Mouse (Mus musculus) kidney, embryonic 16.5 days (tissue): Measurements from ENCODE around the gene Prss57. TPM values are rescaled to one million over a fixed set of nuclear protein-coding genes. Genes with fewer than 3 reads are reported as not detected.
A peak's percentile ranks its signal among the peaks of the same experiment; 100 is the strongest.
"Not testable (repeated sequence)": the region's sequence is repeated elsewhere in the genome, so short reads cannot be mapped to it uniquely, and the experiment has no call there.

ENCODE experiments used
- ATAC-seq: fragments of 200-750 bp; cut with Nextera tagmentation; 2 replicates; pipeline ENCODE4 v1.8.0; 2017; ENCODE audit warnings: moderate TSS enrichment; ENCODE audit not compliant: low FRiP score, low TSS enrichment
- H3K27ac ChIP-seq: fragments of 300-500 bp; sonication (generic); 2 replicates; pipeline ENCODE4 v1.5.1; 2014; ENCODE audit warnings: low read length
- H3K27me3 ChIP-seq: fragments of 300-500 bp; sonication (generic); 2 replicates; pipeline ENCODE4 v1.6.1; 2014; ENCODE audit warnings: low read length, control low read depth, mixed read lengths; ENCODE audit not compliant: insufficient read depth
- H3K36me3 ChIP-seq: fragments of 300-500 bp; sonication (generic); 2 replicates; pipeline ENCODE4 v1.6.1; 2014; ENCODE audit warnings: low read length, control low read depth, mixed read lengths; ENCODE audit not compliant: insufficient read depth
- H3K4me1 ChIP-seq: fragments of 300-500 bp; sonication (generic); 2 replicates; pipeline ENCODE4 v1.6.1; 2014; ENCODE audit warnings: low read length, control low read depth, mixed read lengths; ENCODE audit not compliant: insufficient read depth
- H3K4me2 ChIP-seq: fragments of 300-500 bp; sonication (generic); replicated peaks from 2 replicates; pipeline ENCODE4 v1.6.1; 2014; ENCODE audit warnings: low read depth, low read length
- H3K4me3 ChIP-seq: fragments of 300-500 bp; sonication (generic); 2 replicates; pipeline ENCODE4 v1.5.1; 2014; ENCODE audit warnings: mild to moderate bottlenecking, low read length
- H3K9ac ChIP-seq: fragments of 300-500 bp; sonication (generic); replicated peaks from 2 replicates; pipeline ENCODE4 v1.6.1; 2014; ENCODE audit warnings: low read length
- H3K9me3 ChIP-seq: fragments of 300-500 bp; sonication (generic); 2 replicates; pipeline ENCODE4 v1.6.1; 2016; ENCODE audit warnings: low read length, control low read depth
- WGBS: fragments of 180-500 bp; shearing (Covaris S2); extraction: QIAGEN DNeasy Blood & Tissue Kit; methylation state at CpG from one replicate; pipeline ENCODE4 v1.1.7; 2014; 5-methylcytosine and 5-hydroxymethylcytosine counted together
- polyA plus RNA-seq: library from polyadenylated mRNA; unstranded; fragments of >200 nt; fragmentation: Nextera tagmentation; extraction: Ambion mirVana; gene quantifications from 2 replicates; pipeline ENCODE4 v1.2.1, GENCODE M21; 2015

Gene Prss57
- polyA plus RNA-seq, 1 experiment from 2014 or later = not detected

- H3K9ac ChIP-seq = peak overlapping the region; percentile 92
- peak overlapping the region; percentile 87 for H3K4me3 ChIP-seq
- WGBS = 5% methylated on average over 15 of the region's 16 CpGs
- peaks cover 17% of the 10 kb centered on the region for H3K36me3 ChIP-seq
- H3K27ac ChIP-seq = peak overlapping the region; percentile 97
- H3K4me2 ChIP-seq = peak overlapping the region; percentile 95
- peaks cover 33% of the 10 kb centered on the region for H3K4me1 ChIP-seq
- H3K9me3 ChIP-seq = no peaks in the 10 kb centered on the region
- H3K27me3 ChIP-seq = no peaks in the 10 kb centered on the region
- ATAC-seq = peak; percentile 17
Observed at GRCm38 (mm10) chr10:79766001-79766507, 24.7 kb downstream of the Prss57 start.

GRCm38 (mm10) chr10:79765228-79765745 lies 25.5 kb downstream of the Prss57 start:
- no peaks in the 10 kb centered on the region for H3K9me3 ChIP-seq
- peak overlapping the region; percentile 87 for H3K4me3 ChIP-seq
- peak overlapping the region; percentile 92 for H3K9ac ChIP-seq
- no peak for ATAC-seq
- H3K4me2 ChIP-seq = peak overlapping the region; percentile 95
- 63% methylated on average over 2 of the region's 2 CpGs for WGBS
- no peaks in the 10 kb centered on the region for H3K27me3 ChIP-seq
- no peak overlapping the region for H3K27ac ChIP-seq
- peaks cover 33% of the 10 kb centered on the region for H3K4me1 ChIP-seq
- peaks cover 23% of the 10 kb centered on the region for H3K36me3 ChIP-seq

DNA sequence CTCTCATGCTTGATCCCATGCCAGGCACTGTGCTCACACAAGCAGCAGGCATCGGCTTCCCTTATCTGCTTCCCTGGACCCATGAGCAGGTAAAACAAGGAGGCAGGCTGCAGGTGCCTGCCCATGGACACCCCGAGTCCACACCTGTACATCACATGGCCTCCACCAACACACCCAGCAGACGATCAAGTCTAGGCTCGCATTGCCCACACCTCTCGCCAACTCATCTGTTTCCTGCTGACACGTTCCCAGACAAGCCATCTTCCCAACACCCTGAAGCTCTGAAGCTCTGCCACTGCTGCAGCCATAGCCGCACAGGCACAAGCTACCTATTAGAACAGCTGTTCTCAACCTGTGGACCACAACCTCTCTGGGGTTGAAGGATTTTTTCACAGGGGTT lies 26.5 kb downstream of the Prss57 start:
- no peak overlapping the region for H3K27ac ChIP-seq
- H3K4me1 ChIP-seq = peaks cover 33% of the 10 kb centered on the region
- peaks cover 25% of the 10 kb centered on the region for H3K36me3 ChIP-seq
- H3K27me3 ChIP-seq = no peaks in the 10 kb centered on the region
- no peak for ATAC-seq
- no peaks in the 10 kb centered on the region for H3K9me3 ChIP-seq
- no peak overlapping the region for H3K4me3 ChIP-seq
- whole genome bisulfite sequencing = 82% methylated on average over 7 of the region's 7 CpGs
- H3K9ac ChIP-seq = no peak overlapping the region
- no peak overlapping the region for H3K4me2 ChIP-seq

DNA sequence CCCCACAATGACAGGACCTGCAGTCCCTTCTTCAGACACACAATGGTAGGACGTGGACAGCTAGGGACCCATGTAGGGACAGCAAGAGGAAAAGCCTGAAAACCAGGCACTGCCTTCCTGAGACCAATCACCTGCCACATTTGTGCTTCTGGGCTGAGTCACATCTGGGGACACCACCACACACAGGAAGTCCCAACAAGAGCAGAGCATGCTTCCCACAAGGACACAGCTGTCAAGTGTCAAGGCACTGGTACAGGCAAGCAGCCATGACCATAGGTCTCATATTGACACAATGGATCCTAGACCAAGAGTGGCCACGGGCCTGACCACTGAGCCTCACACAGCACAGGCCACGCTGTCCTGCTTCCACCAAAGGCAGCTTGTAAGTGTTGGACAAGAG lies 27.9 kb downstream of the Prss57 start:
- Histone ChIP-seq H3K4me2 (no peak overlapping the region), H3K27me3 (no peaks in the 10 kb centered on the region), H3K4me1 (peaks cover 23% of the 10 kb centered on the region), H3K4me3 (no peak overlapping the region), H3K27ac (no peak overlapping the region), H3K36me3 (peaks cover 39% of the 10 kb centered on the region), H3K9ac (no peak overlapping the region), H3K9me3 (no peaks in the 10 kb centered on the region)
- ATAC-seq = no peak
- whole genome bisulfite sequencing = 84% methylated on average over 3 of the region's 3 CpGs

DNA sequence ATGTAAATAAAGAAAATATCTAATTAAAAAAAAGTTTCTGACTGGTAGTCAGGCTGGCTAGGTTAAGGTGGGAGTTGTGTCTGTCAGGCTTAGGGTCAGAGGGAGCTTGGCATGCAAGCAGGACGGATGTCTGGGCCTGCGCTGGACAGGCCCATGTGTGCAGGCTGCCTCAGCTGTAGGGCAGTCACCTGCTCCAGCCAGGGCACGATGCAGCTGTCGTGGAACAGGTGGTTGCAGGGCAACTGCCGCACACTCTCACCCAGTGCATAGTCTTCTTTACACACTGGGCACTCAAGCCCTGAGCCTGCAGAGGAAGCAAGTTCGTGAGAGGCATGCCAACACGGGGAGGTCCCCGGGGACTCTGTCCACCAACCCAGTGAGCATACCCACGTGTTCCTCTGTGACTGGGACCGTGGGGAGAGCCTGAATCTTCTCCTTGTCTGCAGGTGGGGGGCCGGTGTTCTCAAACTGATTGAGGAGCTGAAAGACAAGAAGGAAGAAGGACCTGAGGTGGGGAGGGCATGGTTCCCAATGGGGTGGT lies 30.1 kb downstream of the Prss57 start:
- peaks cover 56% of the 10 kb centered on the region for H3K36me3 ChIP-seq
- H3K9me3 ChIP-seq = no peaks in the 10 kb centered on the region
- no peaks in the 10 kb centered on the region for H3K27me3 ChIP-seq
- H3K4me1 ChIP-seq = peaks cover 12% of the 10 kb centered on the region
- ATAC-seq = no peak
- H3K4me3 ChIP-seq = no peak overlapping the region
- H3K27ac ChIP-seq = no peak overlapping the region
- WGBS = 88% methylated on average over 11 of the region's 11 CpGs
- no peak overlapping the region for H3K9ac ChIP-seq
- no peak overlapping the region for H3K4me2 ChIP-seq

DNA sequence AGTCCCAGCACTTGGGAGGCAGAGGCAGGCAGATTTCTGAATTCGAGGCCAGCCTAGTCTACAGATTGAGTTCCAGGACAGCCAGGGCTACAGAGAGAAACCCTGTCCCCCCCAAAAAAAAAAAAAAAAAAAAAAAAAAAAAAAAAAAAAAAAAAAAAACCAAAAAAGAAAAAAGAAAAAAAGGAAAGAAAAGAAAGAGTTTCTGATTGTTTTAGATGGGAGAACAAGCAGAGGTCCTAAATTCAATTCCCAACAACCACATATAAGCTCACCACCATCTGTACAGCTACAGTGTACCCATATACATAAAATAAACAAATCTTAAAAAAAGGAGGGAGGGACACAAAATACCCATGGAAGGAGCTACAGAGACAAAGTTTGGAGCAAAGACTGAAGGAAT lies 31.1 kb downstream of the Prss57 start:
- H3K4me3 ChIP-seq, ATAC-seq, H3K9me3 ChIP-seq, H3K9ac ChIP-seq, H3K4me2 ChIP-seq, H3K27ac ChIP-seq, H3K4me1 ChIP-seq, H3K27me3 ChIP-seq: not testable (repeated sequence)
- 94% methylated on average over 1 of the region's 1 CpGs for WGBS
- peaks cover 56% of the 10 kb centered on the region for H3K36me3 ChIP-seq

DNA sequence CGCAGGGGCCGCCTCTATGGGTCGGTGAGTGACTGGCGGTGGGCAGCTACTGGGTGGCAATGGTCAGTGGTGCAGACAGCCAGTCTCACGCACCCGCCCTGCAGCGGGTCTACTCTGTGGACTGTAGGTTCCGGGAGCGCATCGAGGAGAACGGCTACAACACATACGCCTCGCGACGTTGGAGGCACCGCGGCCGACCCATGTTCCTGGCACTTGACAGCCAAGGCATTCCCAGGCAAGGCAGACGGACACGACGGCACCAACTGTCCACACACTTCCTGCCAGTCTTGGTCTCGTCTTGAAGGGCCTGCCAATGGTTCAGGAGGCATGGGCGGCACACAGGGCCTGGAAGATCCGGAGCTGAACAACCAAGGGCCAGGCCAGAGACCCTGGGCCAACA lies 34.1 kb downstream of the Prss57 start:
- H3K27ac ChIP-seq = no peak overlapping the region
- no peak overlapping the region for H3K4me2 ChIP-seq
- H3K9me3 ChIP-seq = no peaks in the 10 kb centered on the region
- H3K27me3 ChIP-seq = no peaks in the 10 kb centered on the region
- 89% methylated on average over 24 of the region's 24 CpGs for WGBS
- H3K4me1 ChIP-seq = peaks cover 5% of the 10 kb centered on the region
- H3K4me3 ChIP-seq = no peak overlapping the region
- H3K36me3 ChIP-seq = peaks cover 46% of the 10 kb centered on the region
- ATAC-seq = no peak
- H3K9ac ChIP-seq = no peak overlapping the region

DNA sequence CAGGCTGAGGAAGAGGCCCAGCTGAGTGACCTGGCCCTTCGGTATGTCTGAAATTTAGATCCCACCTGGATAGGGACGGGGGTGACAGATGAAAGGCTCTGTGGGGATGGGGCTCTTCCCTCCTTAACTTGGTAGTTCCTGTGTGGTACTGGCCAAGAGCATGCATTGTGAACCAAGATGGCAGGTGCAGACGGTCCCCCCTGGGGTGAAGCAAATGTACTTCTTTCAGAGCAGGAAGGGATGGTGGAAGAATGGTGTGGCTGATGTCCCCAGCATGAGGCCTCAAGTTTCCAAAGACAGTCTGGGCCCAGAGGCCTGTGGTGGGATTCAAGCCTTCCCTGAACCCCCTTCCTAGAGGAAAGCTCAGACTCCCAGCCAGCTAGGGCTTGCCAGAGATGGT lies 34.9 kb downstream of the Prss57 start:
- Histone ChIP-seq H3K9ac (no peak overlapping the region), H3K27ac (no peak overlapping the region), H3K27me3 (no peaks in the 10 kb centered on the region), H3K4me1 (peaks cover 5% of the 10 kb centered on the region), H3K4me3 (no peak overlapping the region), H3K9me3 (no peaks in the 10 kb centered on the region), H3K36me3 (peaks cover 37% of the 10 kb centered on the region), H3K4me2 (no peak overlapping the region)
- no peak for ATAC-seq
- 81% methylated on average over 3 of the region's 3 CpGs for WGBS

DNA sequence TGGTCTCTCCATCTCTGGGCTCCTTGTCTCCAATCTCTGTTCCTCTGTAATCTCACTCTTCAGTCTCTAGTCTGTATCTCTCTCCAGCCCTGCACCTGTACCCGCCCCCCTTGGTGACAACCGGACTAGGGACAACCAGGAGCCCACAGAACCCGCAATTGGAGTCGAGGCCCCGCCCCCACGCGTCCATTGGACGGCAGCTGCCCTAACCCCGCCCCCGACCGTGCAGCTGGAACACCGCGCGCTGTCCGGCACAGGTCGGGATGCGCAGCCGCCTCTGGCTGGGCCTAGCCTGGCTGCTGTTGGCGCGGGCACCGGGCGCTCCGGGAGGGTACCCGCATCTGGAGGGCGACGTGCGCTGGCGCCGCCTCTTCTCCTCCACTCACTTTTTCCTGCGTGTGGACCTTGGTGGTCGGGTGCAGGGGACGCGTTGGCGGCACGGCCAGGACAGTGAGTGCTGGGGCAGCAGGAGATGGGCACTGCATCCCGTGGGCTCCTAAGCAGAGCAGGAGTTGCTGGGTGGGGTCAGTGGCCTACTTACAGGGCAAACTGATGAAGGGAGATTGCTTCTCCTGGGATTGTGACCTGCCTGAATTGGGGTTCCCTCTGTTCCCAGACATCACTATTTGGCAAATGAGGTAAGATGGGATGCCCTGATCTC lies 35.8 kb downstream of the Prss57 start, which contains the start of gene Fgf22:
TSS of gene Fgf22 (plus strand) at position 221 of the 661 bp plus-strand sequence.
- Histone ChIP-seq H3K4me1 (peaks cover 5% of the 10 kb centered on the region), H3K27ac (no peak within 1 kb of the TSS), H3K9ac (peak within 1 kb of the TSS; percentile 54; the same call in 1 of the 2 replicates), H3K4me3 (peak within 1 kb of the TSS; percentile 38), H3K36me3 (peaks cover 33% of the 10 kb centered on the region), H3K4me2 (peak within 1 kb of the TSS; percentile 70), H3K27me3 (no peaks in the 10 kb centered on the region), H3K9me3 (no peaks in the 10 kb centered on the region)
- ATAC-seq = peak; percentile 91
- WGBS = 4% methylated on average over 36 of the region's 36 CpGs

- Histone ChIP-seq H3K4me3 (no peak overlapping the region), H3K27me3 (no peaks in the 10 kb centered on the region), H3K4me1 (peaks cover 11% of the 10 kb centered on the region), H3K36me3 (peaks cover 10% of the 10 kb centered on the region), H3K4me2 (no peak overlapping the region), H3K27ac (no peak overlapping the region), H3K9ac (no peak overlapping the region), H3K9me3 (no peaks in the 10 kb centered on the region)
- ATAC-seq = no peak
- WGBS = 76% methylated on average over 6 of the region's 6 CpGs
Observed at GRCm38 (mm10) chr10:79748496-79748895, 42.3 kb downstream of the Prss57 start.
